Mouse (Mus musculus) lung, postnatal 36 days (tissue): ENCODE measurements around the gene Gm29797.

Experiments
- DNase-seq: peaks from one replicate; pipeline ENCODE4 v3.0.0; 2022; ENCODE audit warnings: mixed read lengths

Gm29797 gene

GRCm38 (mm10) chr2:181698241-181698640, 41.4 kb downstream of the Gm29797 start, which contains the start of gene Lkaaear1:
Lkaaear1 (minus strand) TSS chr2:181698442.
- no peak for DNase-seq

GRCm38 (mm10) chr2:181706668-181707067, 49.8 kb downstream of the Gm29797 start:
- DNase-seq: peak; percentile 61
